Mouse (Mus musculus) forebrain, embryonic 13.5 days (tissue): ENCODE results near the gene Syt13. TPM values are rescaled to one million over a fixed set of nuclear protein-coding genes. Genes with fewer than 3 reads are reported as not detected.

Experiments
- ATAC-seq: fragments of 200-750 bp; cut with Nextera tagmentation; 2 replicates; pipeline ENCODE4 v1.8.0; 2017
- H3K27ac ChIP-seq: fragments of 300-500 bp; sonication (generic); 2 replicates; pipeline ENCODE4 v1.5.1; 2015; ENCODE audit warnings: inconsistent platforms, mild to moderate bottlenecking, moderate library complexity
- H3K27me3 ChIP-seq: fragments of 300-500 bp; sonication (generic); 2 replicates; pipeline ENCODE4 v1.6.1; 2015; ENCODE audit warnings: mild to moderate bottlenecking, inconsistent platforms
- H3K36me3 ChIP-seq: fragments of 300-500 bp; sonication (generic); 2 replicates; pipeline ENCODE4 v1.6.1; 2015; ENCODE audit warnings: mild to moderate bottlenecking, inconsistent platforms; ENCODE audit not compliant: poor library complexity, severe bottlenecking
- H3K4me1 ChIP-seq: fragments of 300-500 bp; sonication (generic); 2 replicates; pipeline ENCODE4 v1.6.1; 2015; ENCODE audit warnings: inconsistent platforms
- H3K4me2 ChIP-seq: fragments of 300-500 bp; sonication (generic); 2 replicates; pipeline ENCODE4 v1.6.1; 2015; ENCODE audit warnings: inconsistent platforms, mild to moderate bottlenecking, moderate library complexity
- H3K4me3 ChIP-seq: fragments of 300-500 bp; sonication (generic); 2 replicates; pipeline ENCODE4 v1.5.1; 2015; ENCODE audit warnings: mild to moderate bottlenecking, inconsistent platforms
- H3K9ac ChIP-seq: fragments of 300-500 bp; sonication (generic); 2 replicates; pipeline ENCODE4 v1.6.1; 2015; ENCODE audit warnings: mild to moderate bottlenecking, inconsistent platforms
- H3K9me3 ChIP-seq: fragments of 300-500 bp; sonication (generic); replicated peaks from 2 replicates; pipeline ENCODE4 v1.6.1; 2016; ENCODE audit warnings: inconsistent platforms
- WGBS: fragments of 180-500 bp; shearing (Covaris S2); methylation state at CpG from one replicate; pipeline ENCODE4 v1.1.7; 2015; 5-methylcytosine and 5-hydroxymethylcytosine counted together
- polyA plus RNA-seq: library from polyadenylated mRNA; unstranded; fragments of >200 nt; fragmentation: Nextera tagmentation; extraction: Ambion mirVana; gene quantifications from 2 replicates; pipeline ENCODE4 v1.2.1, GENCODE M21; 2015

Gene Syt13
- polyA plus RNA-seq, 1 experiment from 2014 or later: 37.1 TPM

DNA sequence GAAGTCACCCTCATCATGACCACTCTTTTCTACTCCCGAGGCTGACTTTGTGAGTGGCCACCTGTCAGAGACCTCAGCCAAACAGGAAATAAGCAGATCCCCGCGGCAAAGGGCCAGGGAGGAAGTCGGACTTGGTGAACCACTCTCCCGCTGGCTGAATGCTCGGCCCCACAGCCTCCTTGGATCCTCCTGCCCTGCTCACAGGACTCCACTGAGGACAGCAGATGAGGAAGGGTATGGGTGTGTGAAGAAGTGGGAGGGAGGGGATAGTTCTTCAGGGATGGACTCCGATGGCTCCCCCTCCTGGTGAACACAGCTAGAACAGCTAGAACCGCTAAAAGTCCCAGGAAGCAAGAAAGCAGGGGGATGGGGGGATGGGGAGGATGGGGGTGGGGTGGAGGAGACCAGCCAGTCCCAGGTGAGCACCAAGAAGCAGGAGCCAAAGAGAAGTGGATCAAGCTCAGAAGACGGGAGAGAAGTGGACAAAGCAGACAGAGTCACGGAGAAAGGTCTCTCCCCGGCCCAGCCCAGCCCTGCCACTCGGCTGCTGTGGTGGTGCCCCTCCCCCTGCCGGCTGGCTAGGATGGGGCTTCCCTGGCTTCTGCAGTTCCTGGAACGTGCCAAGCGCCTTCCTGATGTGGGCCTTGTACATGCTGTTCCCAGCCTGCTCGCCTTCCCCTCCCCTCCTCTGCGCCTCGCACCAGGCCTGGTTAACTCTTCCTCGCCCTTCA lies 73.2 kb downstream of the Syt13 start:
- Histone ChIP-seq H3K27ac (0 out of 2 replicates have a peak overlapping the region, but pooled peaks have one; percentile 58), H3K4me1 (peaks cover 12% of the 10 kb centered on the region), H3K27me3 (no peaks in the 10 kb centered on the region), H3K36me3 (peaks cover 46% of the 10 kb centered on the region), H3K9me3 (no peaks in the 10 kb centered on the region), H3K4me2 (peak overlapping the region; percentile 35), H3K9ac (peak overlapping the region; percentile 45; the same call in 1 of the 2 replicates), H3K4me3 (no peak overlapping the region)
- ATAC-seq: peak; percentile 88
- WGBS: 17% methylated on average over 19 of the region's 19 CpGs

DNA sequence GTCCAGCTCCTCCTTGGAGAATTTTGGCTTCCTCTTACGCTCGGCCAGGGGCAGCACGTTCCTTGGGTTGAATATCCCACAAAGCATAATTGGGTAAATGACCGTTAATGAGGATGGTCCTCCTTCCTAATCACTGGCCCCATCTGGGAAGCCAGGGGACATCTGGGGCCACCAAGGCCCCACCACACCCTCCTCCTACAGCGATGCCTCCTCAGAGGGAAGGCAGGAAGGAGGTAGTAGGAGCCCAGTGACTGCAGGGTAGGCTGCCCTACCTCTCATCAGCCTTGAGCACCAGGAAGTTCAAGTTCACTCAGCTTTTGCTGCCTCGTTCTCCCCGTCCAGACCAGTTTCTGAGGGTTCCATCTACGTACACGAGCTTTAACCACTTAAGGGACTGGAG lies 74.7 kb downstream of the Syt13 start:
- no peak for ATAC-seq

DNA sequence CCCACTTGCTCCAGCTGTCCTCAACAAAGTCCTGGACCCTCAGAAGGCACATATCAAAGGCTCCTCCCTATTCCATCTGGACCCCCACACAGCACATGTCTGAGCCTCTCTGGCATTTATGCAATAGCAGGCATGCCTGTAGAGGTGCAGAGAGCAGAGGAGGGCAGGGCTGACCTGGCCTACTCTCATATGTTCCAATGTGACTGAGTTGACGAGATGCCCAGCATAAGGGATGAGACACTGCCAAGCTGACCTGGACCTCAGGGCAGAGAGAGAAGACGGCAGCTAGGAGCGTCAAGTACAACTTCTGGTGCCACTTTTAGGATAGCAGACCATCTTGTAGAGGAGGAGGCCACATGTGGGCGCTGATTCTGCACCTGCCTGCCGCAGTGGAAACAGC lies 77.1 kb downstream of the Syt13 start:
- 96% methylated on average over 5 of the region's 5 CpGs for WGBS
- Histone ChIP-seq H3K27me3 (no peaks in the 10 kb centered on the region), H3K36me3 (peaks cover 36% of the 10 kb centered on the region), H3K9me3 (peaks cover 4% of the 10 kb centered on the region; the same call in 1 of the 2 replicates), H3K27ac (no peak overlapping the region), H3K4me3 (no peak overlapping the region), H3K4me1 (peaks cover 12% of the 10 kb centered on the region), H3K9ac (no peak overlapping the region), H3K4me2 (no peak overlapping the region)
- no peak for ATAC-seq

More for the DNA sequence above, 74.7 kb downstream of the Syt13 start:
- no peak overlapping the region for H3K4me3 ChIP-seq
- H3K9me3 ChIP-seq: no peaks in the 10 kb centered on the region
- no peaks in the 10 kb centered on the region for H3K27me3 ChIP-seq
- WGBS: 86% methylated on average over 9 of the region's 9 CpGs
- H3K27ac ChIP-seq: no peak overlapping the region
- H3K4me1 ChIP-seq: peaks cover 12% of the 10 kb centered on the region
- H3K9ac ChIP-seq: no peak overlapping the region
- H3K36me3 ChIP-seq: peaks cover 49% of the 10 kb centered on the region
- H3K4me2 ChIP-seq: no peak overlapping the region

DNA sequence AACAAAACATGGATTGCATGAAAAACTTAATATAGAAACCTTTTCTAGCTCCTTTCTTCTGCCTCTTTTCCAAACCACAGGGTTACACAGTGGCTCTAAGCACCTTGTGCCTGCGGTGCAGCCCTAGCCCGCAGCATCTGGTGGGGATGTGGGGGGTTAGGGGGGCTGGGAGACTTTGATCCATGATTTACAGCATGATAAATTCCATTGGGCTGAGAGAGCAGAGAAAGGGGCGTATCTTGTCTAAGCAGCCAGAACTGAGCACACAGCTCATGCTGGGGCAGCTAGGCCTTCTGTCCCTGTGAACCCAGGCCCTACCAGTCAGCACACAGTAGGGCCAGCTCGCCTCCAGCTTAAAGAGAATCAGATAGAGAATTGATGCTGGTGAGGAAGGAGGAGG lies 90.1 kb downstream of the Syt13 start:
- Histone ChIP-seq H3K9me3 (no peaks in the 10 kb centered on the region), H3K4me1 (0 out of 2 replicates have a peak, but pooled peaks cover 3% of the 10 kb centered on the region), H3K4me3 (no peak overlapping the region), H3K4me2 (no peak overlapping the region), H3K27me3 (no peaks in the 10 kb centered on the region), H3K27ac (no peak overlapping the region), H3K9ac (no peak overlapping the region), H3K36me3 (peaks cover 30% of the 10 kb centered on the region)
- 76% methylated on average over 4 of the region's 4 CpGs for WGBS
- no peak for ATAC-seq

Other genes with a start within 250 kb of the Syt13 start
- gene Prdm11, start 131.1 kb downstream of the Syt13 start, polyA plus RNA-seq: 1.4 and 1.9 TPM in 2 replicates